Mouse (Mus musculus): Measurements from ENCODE around the gene Atf7ip. TPM values are rescaled to one million over a fixed set of nuclear protein-coding genes. Genes with fewer than 3 reads are reported as not detected.

Gene Atf7ip
- polyA plus RNA-seq, 1 experiment from 2014 or later = 49.8 TPM

- Histone ChIP-seq H3K4me1 (ENCODE audit: control insufficient read depth, insufficient read depth, low read length) (0 out of 2 replicates have a peak, but pooled peaks cover 3% of the 10 kb centered on the region), H3K27ac (replicated peaks; ENCODE audit: low read depth, low read length) (no peak overlapping the region), H3K4me3 (ENCODE audit: low read depth, low read length) (no peak overlapping the region), H3K27me3 (ENCODE audit: control insufficient read depth, insufficient read depth, low read length) (no peaks in the 10 kb centered on the region), H3K4me2 (ENCODE audit: low read depth, severe bottlenecking) (no peak overlapping the region), H3K9me3 (ENCODE audit: control insufficient read depth, low read length) (no peaks in the 10 kb centered on the region), H3K9ac (ENCODE audit: low read length) (no peak overlapping the region), H3K36me3 (ENCODE audit: control insufficient read depth, insufficient read depth, low read length) (peaks cover 4% of the 10 kb centered on the region; the same call in 1 of the 2 replicates)
- ATAC-seq (ENCODE audit: insufficient number of reproducible peaks, low FRiP score, low TSS enrichment, low read depth) (no peak), DNase-seq (ENCODE audit: low spot score) (no peak)
- WGBS = 66% methylated on average over 3 of the region's 3 CpGs
Observed at GRCm38 (mm10) chr6:136534444-136534843, 28.5 kb downstream of the Atf7ip start.

DNA sequence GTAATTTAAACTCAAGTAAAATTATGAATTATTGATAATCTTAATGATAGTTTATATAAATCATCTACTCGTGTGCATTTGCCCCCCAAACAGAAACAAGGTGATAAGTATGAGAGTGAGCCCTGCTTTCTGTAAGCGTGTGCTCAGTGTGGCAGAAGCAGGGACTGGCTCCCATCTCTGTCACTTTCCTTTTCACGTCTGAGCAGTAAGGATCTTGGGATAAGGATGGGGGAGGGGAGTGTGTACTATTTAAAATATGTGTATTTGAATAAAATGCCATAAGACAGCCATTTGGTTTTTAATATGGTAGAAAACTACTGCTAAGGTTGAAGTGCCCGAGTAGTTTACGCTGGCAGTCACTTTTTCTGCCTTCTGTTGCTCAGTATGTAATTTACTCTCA lies 29.2 kb downstream of the Atf7ip start:
- H3K9me3 ChIP-seq (ENCODE audit: control insufficient read depth, low read length) = no peaks in the 10 kb centered on the region
- no peak overlapping the region for H3K27ac ChIP-seq (replicated peaks; ENCODE audit: low read depth, low read length)
- H3K36me3 ChIP-seq (ENCODE audit: control insufficient read depth, insufficient read depth, low read length) = peaks cover 4% of the 10 kb centered on the region; the same call in 1 of the 2 replicates
- WGBS = 63% methylated on average over 5 of the region's 5 CpGs
- H3K27me3 ChIP-seq (ENCODE audit: control insufficient read depth, insufficient read depth, low read length) = no peaks in the 10 kb centered on the region
- no peak overlapping the region for H3K9ac ChIP-seq (ENCODE audit: low read length)
- H3K4me1 ChIP-seq (ENCODE audit: control insufficient read depth, insufficient read depth, low read length) = 0 out of 2 replicates have a peak, but pooled peaks cover 3% of the 10 kb centered on the region
- DNase-seq (ENCODE audit: low spot score) (no peak), ATAC-seq (ENCODE audit: insufficient number of reproducible peaks, low FRiP score, low TSS enrichment, low read depth) (no peak)
- H3K4me3 ChIP-seq (ENCODE audit: low read depth, low read length) = no peak overlapping the region
- H3K4me2 ChIP-seq (ENCODE audit: low read depth, severe bottlenecking) = no peak overlapping the region

- 61% methylated on average over 5 of the region's 5 CpGs for WGBS
- DNase-seq (ENCODE audit: low spot score) (peak; percentile 15), ATAC-seq (ENCODE audit: insufficient number of reproducible peaks, low FRiP score, low TSS enrichment, low read depth) (no peak)
- Histone ChIP-seq H3K36me3 (ENCODE audit: control insufficient read depth, insufficient read depth, low read length) (peaks cover 4% of the 10 kb centered on the region; the same call in 1 of the 2 replicates), H3K4me3 (ENCODE audit: low read depth, low read length) (no peak overlapping the region), H3K9ac (ENCODE audit: low read length) (no peak overlapping the region), H3K27me3 (ENCODE audit: control insufficient read depth, insufficient read depth, low read length) (no peaks in the 10 kb centered on the region), H3K4me2 (ENCODE audit: low read depth, severe bottlenecking) (no peak overlapping the region), H3K9me3 (ENCODE audit: control insufficient read depth, low read length) (no peaks in the 10 kb centered on the region), H3K4me1 (ENCODE audit: control insufficient read depth, insufficient read depth, low read length) (0 out of 2 replicates have a peak, but pooled peaks cover 3% of the 10 kb centered on the region), H3K27ac (replicated peaks; ENCODE audit: low read depth, low read length) (no peak overlapping the region)
Observed at GRCm38 (mm10) chr6:136536121-136536520, 30.2 kb downstream of the Atf7ip start.

- WGBS = 71% methylated on average over 5 of the region's 5 CpGs
- no peak overlapping the region for H3K9ac ChIP-seq (ENCODE audit: low read length)
- DNase-seq (ENCODE audit: low spot score) (no peak), ATAC-seq (ENCODE audit: insufficient number of reproducible peaks, low FRiP score, low TSS enrichment, low read depth) (no peak)
- H3K36me3 ChIP-seq (ENCODE audit: control insufficient read depth, insufficient read depth, low read length) = peaks cover 4% of the 10 kb centered on the region; the same call in 1 of the 2 replicates
- no peaks in the 10 kb centered on the region for H3K9me3 ChIP-seq (ENCODE audit: control insufficient read depth, low read length)
- H3K4me1 ChIP-seq (ENCODE audit: control insufficient read depth, insufficient read depth, low read length) = peaks cover 8% of the 10 kb centered on the region; the same call in 1 of the 2 replicates
- no peak overlapping the region for H3K4me3 ChIP-seq (ENCODE audit: low read depth, low read length)
- no peaks in the 10 kb centered on the region for H3K27me3 ChIP-seq (ENCODE audit: control insufficient read depth, insufficient read depth, low read length)
- no peak overlapping the region for H3K4me2 ChIP-seq (ENCODE audit: low read depth, severe bottlenecking)
- no peak overlapping the region for H3K27ac ChIP-seq (replicated peaks; ENCODE audit: low read depth, low read length)
Observed at GRCm38 (mm10) chr6:136541350-136541749, 35.4 kb downstream of the Atf7ip start.

- H3K9ac ChIP-seq (ENCODE audit: low read length) = no peak overlapping the region
- no peak overlapping the region for H3K4me3 ChIP-seq (ENCODE audit: low read depth, low read length)
- peaks cover 2% of the 10 kb centered on the region; the same call in 1 of the 2 replicates for H3K36me3 ChIP-seq (ENCODE audit: control insufficient read depth, insufficient read depth, low read length)
- no peak overlapping the region for H3K27ac ChIP-seq (replicated peaks; ENCODE audit: low read depth, low read length)
- no peak overlapping the region for H3K4me2 ChIP-seq (ENCODE audit: low read depth, severe bottlenecking)
- DNase-seq (ENCODE audit: low spot score) = no peak
- no peak for ATAC-seq (ENCODE audit: insufficient number of reproducible peaks, low FRiP score, low TSS enrichment, low read depth)
- H3K4me1 ChIP-seq (ENCODE audit: control insufficient read depth, insufficient read depth, low read length) = peaks cover 8% of the 10 kb centered on the region; the same call in 1 of the 2 replicates
- WGBS = 92% methylated on average over 1 of the region's 1 CpGs
- no peaks in the 10 kb centered on the region for H3K27me3 ChIP-seq (ENCODE audit: control insufficient read depth, insufficient read depth, low read length)
- H3K9me3 ChIP-seq (ENCODE audit: control insufficient read depth, low read length) = no peaks in the 10 kb centered on the region
Observed at GRCm38 (mm10) chr6:136542105-136542504, 36.1 kb downstream of the Atf7ip start.

GRCm38 (mm10) chr6:136543164-136543563 lies 37.2 kb downstream of the Atf7ip start:
- no peaks in the 10 kb centered on the region for H3K27me3 ChIP-seq (ENCODE audit: control insufficient read depth, insufficient read depth, low read length)
- H3K27ac ChIP-seq (replicated peaks; ENCODE audit: low read depth, low read length) = no peak overlapping the region; the same call in 1 of the 2 replicates
- peak; percentile 72 for ATAC-seq (ENCODE audit: insufficient number of reproducible peaks, low FRiP score, low TSS enrichment, low read depth)
- H3K9me3 ChIP-seq (ENCODE audit: control insufficient read depth, low read length) = no peaks in the 10 kb centered on the region
- peaks cover 8% of the 10 kb centered on the region; the same call in 1 of the 2 replicates for H3K4me1 ChIP-seq (ENCODE audit: control insufficient read depth, insufficient read depth, low read length)
- DNase-seq (ENCODE audit: low spot score) = peak; percentile 61
- 14% methylated on average over 6 of the region's 6 CpGs for WGBS
- H3K4me3 ChIP-seq (ENCODE audit: low read depth, low read length) = no peak overlapping the region
- H3K36me3 ChIP-seq (ENCODE audit: control insufficient read depth, insufficient read depth, low read length) = no peaks in the 10 kb centered on the region; the same call in 1 of the 2 replicates
- no peak overlapping the region; the same call in 1 of the 2 replicates for H3K4me2 ChIP-seq (ENCODE audit: low read depth, severe bottlenecking)
- no peak overlapping the region for H3K9ac ChIP-seq (ENCODE audit: low read length)

GRCm38 (mm10) chr6:136545284-136545870 lies 39.4 kb downstream of the Atf7ip start:
- H3K9ac ChIP-seq (ENCODE audit: low read length) = no peak overlapping the region
- no peaks in the 10 kb centered on the region for H3K27me3 ChIP-seq (ENCODE audit: control insufficient read depth, insufficient read depth, low read length)
- peaks cover 8% of the 10 kb centered on the region; the same call in 1 of the 2 replicates for H3K4me1 ChIP-seq (ENCODE audit: control insufficient read depth, insufficient read depth, low read length)
- H3K36me3 ChIP-seq (ENCODE audit: control insufficient read depth, insufficient read depth, low read length) = no peaks in the 10 kb centered on the region
- H3K4me3 ChIP-seq (ENCODE audit: low read depth, low read length) = no peak overlapping the region
- DNase-seq (ENCODE audit: low spot score) (no peak), ATAC-seq (ENCODE audit: insufficient number of reproducible peaks, low FRiP score, low TSS enrichment, low read depth) (no peak)
- no peak overlapping the region for H3K27ac ChIP-seq (replicated peaks; ENCODE audit: low read depth, low read length)
- no peak overlapping the region for H3K4me2 ChIP-seq (ENCODE audit: low read depth, severe bottlenecking)
- 90% methylated on average over 11 of the region's 11 CpGs for WGBS
- no peaks in the 10 kb centered on the region for H3K9me3 ChIP-seq (ENCODE audit: control insufficient read depth, low read length)

DNA sequence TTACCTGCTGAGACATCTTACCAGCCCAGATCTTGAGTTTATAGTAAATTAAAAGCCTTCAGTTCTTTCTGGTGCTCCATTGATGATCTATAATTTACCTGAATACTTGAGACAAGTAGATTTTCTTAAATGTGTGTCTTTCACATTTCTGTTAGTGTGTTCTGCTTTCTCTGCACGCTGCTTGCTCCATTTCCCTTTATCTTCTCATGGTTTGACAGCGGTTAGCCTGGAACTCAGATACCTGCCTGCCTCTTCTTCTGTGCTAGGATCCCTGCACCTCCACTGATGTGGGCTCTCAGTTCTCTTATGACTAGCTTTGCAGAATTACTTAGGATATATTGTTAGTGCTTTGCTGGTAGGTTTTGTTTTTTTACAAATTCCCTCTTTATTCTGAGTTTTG lies 40.3 kb downstream of the Atf7ip start:
- Histone ChIP-seq H3K4me2 (ENCODE audit: low read depth, severe bottlenecking) (no peak overlapping the region), H3K27ac (replicated peaks; ENCODE audit: low read depth, low read length) (no peak overlapping the region), H3K36me3 (ENCODE audit: control insufficient read depth, insufficient read depth, low read length) (no peaks in the 10 kb centered on the region), H3K9me3 (ENCODE audit: control insufficient read depth, low read length) (no peaks in the 10 kb centered on the region), H3K9ac (ENCODE audit: low read length) (no peak overlapping the region), H3K4me3 (ENCODE audit: low read depth, low read length) (no peak overlapping the region), H3K27me3 (ENCODE audit: control insufficient read depth, insufficient read depth, low read length) (no peaks in the 10 kb centered on the region), H3K4me1 (ENCODE audit: control insufficient read depth, insufficient read depth, low read length) (peaks cover 8% of the 10 kb centered on the region; the same call in 1 of the 2 replicates)
- DNase-seq (ENCODE audit: low spot score) (no peak), ATAC-seq (ENCODE audit: insufficient number of reproducible peaks, low FRiP score, low TSS enrichment, low read depth) (no peak)
- WGBS = 92% methylated on average over 2 of the region's 2 CpGs
